8 mouse cellular contexts compared by ENCODE assay signal in genomic region chr9:109095137-109095982, GRCm38 (mm10). TPM values are rescaled to one million over a fixed set of nuclear protein-coding genes. Genes with fewer than 3 reads are reported as not detected.
DNase-seq lines count a peak whose midpoint lies in the region; ATAC-seq and TF ChIP-seq lines count a peak whose summit lies in the region.

Gene Plxnb1, plus strand, starts transcription at chr9:109095389.

- H3K4me2 ChIP-seq in heart, postnatal 0 days (ENCODE audit: low read depth, low read length), result peak within 1 kb of the TSS; percentile 94
- H3K4me2 ChIP-seq in liver, postnatal 0 days (ENCODE audit: low read depth, low read length), result peak within 1 kb of the TSS; percentile 81
- peak within 1 kb of the TSS; percentile 95 for H3K4me2 ChIP-seq in neural tube, embryonic 14.5 days (ENCODE audit: low read depth, low read length)

- H3K4me1 ChIP-seq in bone marrow, adult 2 months (ENCODE audit: control insufficient read depth, insufficient read depth, low read length), result no peaks in the 10 kb centered on the region; the same call in 1 of the 2 replicates
- peaks cover 23% of the 10 kb centered on the region for H3K4me1 ChIP-seq in embryonic fibroblast, embryonic 13.5 days (ENCODE audit: control insufficient read depth, insufficient read depth, low read length)
- H3K4me1 ChIP-seq in heart, postnatal 0 days (ENCODE audit: control insufficient read depth, insufficient read depth), result peaks cover 48% of the 10 kb centered on the region
- H3K4me1 ChIP-seq in liver, postnatal 0 days (ENCODE audit: insufficient read depth), result peaks cover 25% of the 10 kb centered on the region
- peaks cover 41% of the 10 kb centered on the region for H3K4me1 ChIP-seq in neural tube, embryonic 14.5 days (ENCODE audit: control insufficient read depth, insufficient read depth, low read length)

- no peaks in the 10 kb centered on the region for H3K9me3 ChIP-seq in heart, postnatal 0 days (replicated peaks; ENCODE audit: control insufficient read depth, low read length)
- no peaks in the 10 kb centered on the region for H3K9me3 ChIP-seq in liver, postnatal 0 days (ENCODE audit: low read length)
- no peaks in the 10 kb centered on the region for H3K9me3 ChIP-seq in neural tube, embryonic 14.5 days (ENCODE audit: control insufficient read depth, low read length)

- H3K36me3 ChIP-seq in heart, postnatal 0 days (replicated peaks; ENCODE audit: control insufficient read depth, insufficient read depth, low read length), result peaks cover 8% of the 10 kb centered on the region
- peaks cover 7% of the 10 kb centered on the region; the same call in 1 of the 2 replicates for H3K36me3 ChIP-seq in liver, postnatal 0 days (replicated peaks; ENCODE audit: insufficient read depth, low read length)
- peaks cover 11% of the 10 kb centered on the region for H3K36me3 ChIP-seq in neural tube, embryonic 14.5 days (ENCODE audit: control insufficient read depth, insufficient read depth, low read length)

- H3K27ac ChIP-seq in bone marrow, adult 2 months (ENCODE audit: control insufficient read depth, insufficient read depth, low read depth, low read length, poor library complexity), result peak within 1 kb of the TSS; percentile 19; the same call in 1 of the 2 replicates
- H3K27ac ChIP-seq in embryonic fibroblast, embryonic 13.5 days (ENCODE audit: insufficient read depth, low read length), result peak within 1 kb of the TSS; percentile 69
- H3K27ac ChIP-seq in heart, postnatal 0 days (ENCODE audit: low read depth), result peak within 1 kb of the TSS; percentile 88
- H3K27ac ChIP-seq in liver, postnatal 0 days (ENCODE audit: low read depth), result peak within 1 kb of the TSS; percentile 91
- peak within 1 kb of the TSS; percentile 100 for H3K27ac ChIP-seq in neural tube, embryonic 14.5 days (ENCODE audit: low read depth, low read length)

- H3K9ac ChIP-seq in heart, postnatal 0 days (replicated peaks; ENCODE audit: low read depth, low read length), result peak within 1 kb of the TSS; percentile 79
- peak within 1 kb of the TSS; percentile 74 for H3K9ac ChIP-seq in liver, postnatal 0 days (replicated peaks)
- peak within 1 kb of the TSS; percentile 95 for H3K9ac ChIP-seq in neural tube, embryonic 14.5 days (replicated peaks; ENCODE audit: low read depth, low read length)

- DNase-seq in CD8-positive naive resting alpha-beta T cell, adult 2 months (ENCODE audit: low read depth in 2 of 2, low spot score in 2 of 2), result peak; percentile 44 to 51
- peak; percentile 60 for DNase-seq in heart, postnatal 0 days (ENCODE audit: low spot score)
- peak; percentile 86 to 91 for DNase-seq in kidney, postnatal 4 days
- peak; percentile 70 for DNase-seq in liver, postnatal 0 days
- DNase-seq in thymus, postnatal 14 days, result peak; percentile 83

- TF ChIP-seq POLR2A in bone marrow, adult 2 months (IDR thresholded peaks at IDR 0.05; ENCODE audit: borderline replicate concordance, control insufficient read depth, low read depth, low read length), result no peak
- TF ChIP-seq POLR2A in embryonic fibroblast, embryonic 13.5 days (IDR thresholded peaks at IDR 0.05; ENCODE audit: low read depth, low read length), result peak; percentile 70

- H3K4me3 ChIP-seq in bone marrow, adult 2 months (replicated peaks; ENCODE audit: control insufficient read depth, low read depth, low read length), result peak within 1 kb of the TSS; percentile 36
- H3K4me3 ChIP-seq in embryonic fibroblast, embryonic 13.5 days (ENCODE audit: insufficient read depth, low read length), result peak within 1 kb of the TSS; percentile 47
- peak within 1 kb of the TSS; percentile 69 for H3K4me3 ChIP-seq in heart, postnatal 0 days (ENCODE audit: low read depth, low read length)
- peak within 1 kb of the TSS; percentile 62 for H3K4me3 ChIP-seq in liver, postnatal 0 days (ENCODE audit: low read depth, low read length)
- H3K4me3 ChIP-seq in neural tube, embryonic 14.5 days (ENCODE audit: low read depth, low read length), result peak within 1 kb of the TSS; percentile 78

- under 1% methylated on average over 102 of the region's 102 CpGs for WGBS in bone marrow, adult 2 months
- WGBS in heart, postnatal 0 days, result under 1% methylated on average over 76 of the region's 102 CpGs
- WGBS in liver, postnatal 0 days (ENCODE audit: insufficient replicate concordance), result under 1% methylated on average over 85 of the region's 102 CpGs
- WGBS in neural tube, embryonic 14.5 days, result under 1% methylated on average over 88 of the region's 102 CpGs

- no peak for TF ChIP-seq CTCF in bone marrow, adult 2 months (IDR thresholded peaks at IDR 0.05; ENCODE audit: control insufficient read depth, insufficient read depth, low read length)
- no peak for TF ChIP-seq CTCF in embryonic fibroblast, embryonic 13.5 days (IDR thresholded peaks at IDR 0.05; ENCODE audit: borderline replicate concordance, insufficient read depth, low read length)
- no peak for TF ChIP-seq CTCF in heart, postnatal 0 days (IDR thresholded peaks at IDR 0.05; ENCODE audit: low read depth)
- no peak for TF ChIP-seq CTCF in liver, postnatal 0 days (IDR thresholded peaks at IDR 0.05; ENCODE audit: low read depth)

- peak; percentile 31 for ATAC-seq in heart, postnatal 0 days (ENCODE audit: insufficient read depth, low read depth)
- peak; percentile 53 for ATAC-seq in liver, postnatal 0 days
- ATAC-seq in neural tube, embryonic 14.5 days (ENCODE audit: low read depth), result peak; percentile 62

- H3K27me3 ChIP-seq in heart, postnatal 0 days (ENCODE audit: control insufficient read depth, insufficient read depth, low read length), result no peaks in the 10 kb centered on the region
- peaks cover 31% of the 10 kb centered on the region for H3K27me3 ChIP-seq in liver, postnatal 0 days (ENCODE audit: insufficient read depth, low read length)
- no peaks in the 10 kb centered on the region for H3K27me3 ChIP-seq in neural tube, embryonic 14.5 days (ENCODE audit: control insufficient read depth, insufficient read depth, low read length)

- no peak for TF ChIP-seq EP300 in heart, postnatal 0 days (IDR thresholded peaks at IDR 0.05; ENCODE audit: low read depth)
- no peak for TF ChIP-seq EP300 in liver, postnatal 0 days (IDR thresholded peaks at IDR 0.05; ENCODE audit: low read depth)

RNA-seq across cellular contexts. Expression of gene Plxnb1, which starts in this region (rescaled TPM):
- 1.1 and 2.1 TPM in 2 replicates for polyA plus RNA-seq in bone marrow, adult 2 months (2011; ENCODE audit: insufficient read depth, insufficient read length, low replicate concordance, missing spikeins)
- 8.0 and 12.0 TPM in 2 replicates for polyA plus RNA-seq in embryonic fibroblast, embryonic 13.5 days (2011; ENCODE audit: insufficient read length, low read depth, missing spikeins)
- total RNA-seq in heart, postnatal 0 days (2014; rRNA removed; ENCODE audit: low replicate concordance), result 26.1 and 54.3 TPM in 2 replicates
- polyA plus RNA-seq in heart, postnatal 0 days (2015; fragmentation: Nextera tagmentation; extraction: Ambion mirVana), result 3.0 and 3.3 TPM in 2 replicates
- polyA plus RNA-seq in liver, postnatal 0 days (2015; fragmentation: Nextera tagmentation; extraction: Ambion mirVana), result 1.9 and 2.2 TPM in 2 replicates
- polyA plus RNA-seq in neural tube, embryonic 14.5 days (2014; fragmentation: Nextera tagmentation; extraction: Ambion mirVana), result 13.9 and 14.9 TPM in 2 replicates

Comparison
In these comparisons a context has a peak if more than half of its experiments do, and no peak if none do; other contexts are left out.
1. Peak in every context shown above with its lines: DNase-seq, ATAC-seq, H3K4me3 ChIP-seq and H3K27ac ChIP-seq.
2. H3K27ac ChIP-seq: peak in every context shown above with its lines; median percentile 100 in neural tube, embryonic 14.5 days; 91 in liver, postnatal 0 days; 88 in heart, postnatal 0 days; 69 in embryonic fibroblast, embryonic 13.5 days; 19 in bone marrow, adult 2 months.